Mouse (Mus musculus): Measurements from ENCODE around the gene Cnot8. TPM values are rescaled to one million over a fixed set of nuclear protein-coding genes. Genes with fewer than 3 reads are reported as not detected.
"Not testable (repeated sequence)": the region's sequence is repeated elsewhere in the genome, so short reads cannot be mapped to it uniquely, and the experiment has no call there.

The Cnot8 gene
- 71.7 and 74.6 TPM in 2 replicates for polyA plus RNA-seq (2015; fragmentation: Nextera tagmentation; extraction: Ambion mirVana)

GRCm38 (mm10) chr11:58103697-58104306, at the start of gene Cnot8:
Gene Cnot8, plus strand, starts transcription at chr11:58104153.
- Histone ChIP-seq H3K4me2 (ENCODE audit: low read depth, low read length) (peak within 1 kb of the TSS; percentile 50), H3K9me3 (replicated peaks; ENCODE audit: control insufficient read depth, low read length) (no peaks in the 10 kb centered on the region), H3K4me3 (replicated peaks; ENCODE audit: low read length) (peak within 1 kb of the TSS; percentile 99), H3K9ac (ENCODE audit: low read length) (peak within 1 kb of the TSS; percentile 97), H3K27me3 (ENCODE audit: control insufficient read depth, insufficient read depth, low read length) (no peaks in the 10 kb centered on the region), H3K27ac (ENCODE audit: low read length) (peak within 1 kb of the TSS; percentile 97), H3K36me3 (ENCODE audit: control insufficient read depth, insufficient read depth, low read length) (no peaks in the 10 kb centered on the region), H3K4me1 (ENCODE audit: control insufficient read depth, insufficient read depth, low read length) (peaks cover 9% of the 10 kb centered on the region)
- WGBS = under 1% methylated on average over 55 of the region's 55 CpGs
- ATAC-seq (ENCODE audit: insufficient read depth, low FRiP score) = peak; percentile 98

DNA sequence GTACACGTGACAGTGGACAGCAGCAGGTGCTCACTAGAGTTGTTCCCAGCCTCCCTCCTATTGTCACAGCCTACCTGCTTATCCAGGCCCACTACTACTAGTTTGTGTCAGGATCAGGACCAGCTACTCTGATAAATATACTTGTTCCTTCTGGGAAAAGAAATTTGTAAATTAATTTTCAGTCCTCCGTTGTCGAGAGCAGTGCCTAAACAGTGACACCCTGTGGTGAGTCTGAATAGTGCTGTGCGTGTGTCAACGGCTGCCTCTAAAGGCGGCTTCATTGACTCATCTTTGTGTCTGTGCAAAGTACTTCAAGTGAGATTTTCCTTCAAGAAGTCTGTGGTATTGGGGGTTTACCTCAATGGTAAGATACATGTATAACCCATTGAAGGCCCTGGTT, 46.5 kb upstream of the Cnot8 start:
- 41% methylated on average over 6 of the region's 6 CpGs for WGBS
- no peaks in the 10 kb centered on the region for H3K9me3 ChIP-seq (replicated peaks; ENCODE audit: control insufficient read depth, low read length)
- no peak overlapping the region for H3K4me2 ChIP-seq (ENCODE audit: low read depth, low read length)
- H3K27me3 ChIP-seq (ENCODE audit: control insufficient read depth, insufficient read depth, low read length) = no peaks in the 10 kb centered on the region
- no peak overlapping the region for H3K9ac ChIP-seq (ENCODE audit: low read length)
- H3K27ac ChIP-seq (ENCODE audit: low read length) = no peak overlapping the region
- no peak overlapping the region for H3K4me3 ChIP-seq (replicated peaks; ENCODE audit: low read length)
- no peaks in the 10 kb centered on the region for H3K4me1 ChIP-seq (ENCODE audit: control insufficient read depth, insufficient read depth, low read length)
- no peak for ATAC-seq (ENCODE audit: insufficient read depth, low FRiP score)
- H3K36me3 ChIP-seq (ENCODE audit: control insufficient read depth, insufficient read depth, low read length) = peaks cover 24% of the 10 kb centered on the region

DNA sequence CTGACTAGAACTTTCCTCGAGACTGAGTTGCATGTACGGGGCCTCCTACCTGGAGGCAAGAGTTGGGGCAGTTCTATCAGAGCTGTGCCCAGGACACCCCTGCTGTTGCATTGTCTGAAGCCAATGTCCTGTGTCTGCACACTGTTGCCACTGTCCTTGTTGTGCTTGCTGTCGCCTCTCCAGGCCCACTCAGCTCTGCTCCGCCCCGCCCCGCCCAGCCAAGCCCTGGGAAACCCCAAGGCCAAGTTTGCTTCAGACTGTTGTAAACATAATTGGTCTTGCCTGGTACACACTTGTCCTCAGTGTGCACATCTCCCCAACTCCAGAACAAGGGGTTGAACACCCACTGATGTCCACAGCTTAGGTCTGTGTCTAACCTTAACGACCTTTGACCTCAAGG, 44.2 kb upstream of the Cnot8 start:
- 90% methylated on average over 7 of the region's 7 CpGs for WGBS
- not testable (repeated sequence) for H3K9ac ChIP-seq (ENCODE audit: low read length); H3K4me3 ChIP-seq (replicated peaks; ENCODE audit: low read length); H3K27me3 ChIP-seq (ENCODE audit: control insufficient read depth, insufficient read depth, low read length); H3K4me2 ChIP-seq (ENCODE audit: low read depth, low read length); H3K4me1 ChIP-seq (ENCODE audit: control insufficient read depth, insufficient read depth, low read length); H3K9me3 ChIP-seq (replicated peaks; ENCODE audit: control insufficient read depth, low read length); H3K27ac ChIP-seq (ENCODE audit: low read length)
- 0 out of 2 replicates have a peak, but pooled peaks have one; percentile 30 for ATAC-seq (ENCODE audit: insufficient read depth, low FRiP score)
- H3K36me3 ChIP-seq (ENCODE audit: control insufficient read depth, insufficient read depth, low read length) = peaks cover 17% of the 10 kb centered on the region

GRCm38 (mm10) chr11:58061218-58061617, 42.7 kb upstream of the Cnot8 start:
- not testable (repeated sequence) for H3K4me1 ChIP-seq (ENCODE audit: control insufficient read depth, insufficient read depth, low read length); H3K27ac ChIP-seq (ENCODE audit: low read length); H3K4me3 ChIP-seq (replicated peaks; ENCODE audit: low read length); H3K4me2 ChIP-seq (ENCODE audit: low read depth, low read length); H3K9ac ChIP-seq (ENCODE audit: low read length); H3K27me3 ChIP-seq (ENCODE audit: control insufficient read depth, insufficient read depth, low read length); H3K36me3 ChIP-seq (ENCODE audit: control insufficient read depth, insufficient read depth, low read length); H3K9me3 ChIP-seq (replicated peaks; ENCODE audit: control insufficient read depth, low read length); ATAC-seq (ENCODE audit: insufficient read depth, low FRiP score)
- 77% methylated on average over 3 of the region's 4 CpGs for WGBS

- Histone ChIP-seq H3K4me1 (ENCODE audit: control insufficient read depth, insufficient read depth, low read length) (peaks cover 5% of the 10 kb centered on the region), H3K4me3 (replicated peaks; ENCODE audit: low read length) (no peak overlapping the region), H3K27ac (ENCODE audit: low read length) (no peak overlapping the region), H3K27me3 (ENCODE audit: control insufficient read depth, insufficient read depth, low read length) (no peaks in the 10 kb centered on the region), H3K4me2 (ENCODE audit: low read depth, low read length) (no peak overlapping the region), H3K36me3 (ENCODE audit: control insufficient read depth, insufficient read depth, low read length) (0 out of 2 replicates have a peak, but pooled peaks cover 8% of the 10 kb centered on the region), H3K9me3 (replicated peaks; ENCODE audit: control insufficient read depth, low read length) (no peaks in the 10 kb centered on the region), H3K9ac (ENCODE audit: low read length) (no peak overlapping the region)
- ATAC-seq (ENCODE audit: insufficient read depth, low FRiP score) = no peak
- WGBS = 78% methylated on average over 4 of the region's 4 CpGs
These were observed 41.4 kb upstream of the Cnot8 start for GRCm38 (mm10) chr11:58062586-58062985.

GRCm38 (mm10) chr11:58065025-58065424, 38.9 kb upstream of the Cnot8 start:
- Histone ChIP-seq H3K9ac (ENCODE audit: low read length) (no peak overlapping the region), H3K4me2 (ENCODE audit: low read depth, low read length) (no peak overlapping the region), H3K9me3 (replicated peaks; ENCODE audit: control insufficient read depth, low read length) (no peaks in the 10 kb centered on the region), H3K36me3 (ENCODE audit: control insufficient read depth, insufficient read depth, low read length) (0 out of 2 replicates have a peak, but pooled peaks cover 6% of the 10 kb centered on the region), H3K27ac (ENCODE audit: low read length) (no peak overlapping the region), H3K4me1 (ENCODE audit: control insufficient read depth, insufficient read depth, low read length) (peaks cover 5% of the 10 kb centered on the region), H3K27me3 (ENCODE audit: control insufficient read depth, insufficient read depth, low read length) (no peaks in the 10 kb centered on the region), H3K4me3 (replicated peaks; ENCODE audit: low read length) (no peak overlapping the region)
- WGBS = 89% methylated on average over 4 of the region's 4 CpGs
- ATAC-seq (ENCODE audit: insufficient read depth, low FRiP score) = no peak

DNA sequence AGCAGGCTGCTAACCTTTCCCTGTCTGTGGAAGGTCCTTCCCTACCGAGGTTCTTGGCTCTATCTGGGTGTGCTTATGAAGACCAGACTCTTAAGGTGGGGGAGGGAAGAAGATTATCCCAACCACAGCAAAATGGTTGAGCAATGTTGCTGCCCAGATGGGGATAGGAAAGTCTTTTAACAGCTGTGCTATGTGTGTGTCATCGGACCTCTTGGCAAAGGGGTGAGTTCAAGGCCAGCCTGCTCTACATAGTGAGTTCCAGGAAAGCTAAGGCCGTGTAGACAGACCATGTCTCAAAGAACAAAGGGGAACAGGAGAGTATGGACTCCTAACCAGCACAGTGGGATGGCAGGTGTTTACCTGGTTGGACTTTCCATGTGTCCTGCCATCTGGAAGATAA, 31.0 kb upstream of the Cnot8 start:
- Histone ChIP-seq H3K9ac (ENCODE audit: low read length) (no peak overlapping the region), H3K36me3 (ENCODE audit: control insufficient read depth, insufficient read depth, low read length) (no peaks in the 10 kb centered on the region), H3K4me2 (ENCODE audit: low read depth, low read length) (no peak overlapping the region), H3K4me3 (replicated peaks; ENCODE audit: low read length) (no peak overlapping the region), H3K27ac (ENCODE audit: low read length) (no peak overlapping the region), H3K4me1 (ENCODE audit: control insufficient read depth, insufficient read depth, low read length) (no peaks in the 10 kb centered on the region), H3K9me3 (replicated peaks; ENCODE audit: control insufficient read depth, low read length) (no peaks in the 10 kb centered on the region), H3K27me3 (ENCODE audit: control insufficient read depth, insufficient read depth, low read length) (no peaks in the 10 kb centered on the region)
- WGBS = 71% methylated on average over 3 of the region's 3 CpGs
- ATAC-seq (ENCODE audit: insufficient read depth, low FRiP score) = no peak

- ATAC-seq (ENCODE audit: insufficient read depth, low FRiP score) = no peak
- no peak overlapping the region for H3K9ac ChIP-seq (ENCODE audit: low read length)
- no peaks in the 10 kb centered on the region for H3K4me1 ChIP-seq (ENCODE audit: control insufficient read depth, insufficient read depth, low read length)
- H3K9me3 ChIP-seq (replicated peaks; ENCODE audit: control insufficient read depth, low read length) = no peaks in the 10 kb centered on the region
- no peaks in the 10 kb centered on the region for H3K36me3 ChIP-seq (ENCODE audit: control insufficient read depth, insufficient read depth, low read length)
- H3K27ac ChIP-seq (ENCODE audit: low read length) = no peak overlapping the region
- H3K4me3 ChIP-seq (replicated peaks; ENCODE audit: low read length) = no peak overlapping the region
- WGBS = 62% methylated on average over 4 of the region's 4 CpGs
- no peak overlapping the region for H3K4me2 ChIP-seq (ENCODE audit: low read depth, low read length)
- H3K27me3 ChIP-seq (ENCODE audit: control insufficient read depth, insufficient read depth, low read length) = no peaks in the 10 kb centered on the region
These were observed 26.7 kb upstream of the Cnot8 start for GRCm38 (mm10) chr11:58077270-58077669.

DNA sequence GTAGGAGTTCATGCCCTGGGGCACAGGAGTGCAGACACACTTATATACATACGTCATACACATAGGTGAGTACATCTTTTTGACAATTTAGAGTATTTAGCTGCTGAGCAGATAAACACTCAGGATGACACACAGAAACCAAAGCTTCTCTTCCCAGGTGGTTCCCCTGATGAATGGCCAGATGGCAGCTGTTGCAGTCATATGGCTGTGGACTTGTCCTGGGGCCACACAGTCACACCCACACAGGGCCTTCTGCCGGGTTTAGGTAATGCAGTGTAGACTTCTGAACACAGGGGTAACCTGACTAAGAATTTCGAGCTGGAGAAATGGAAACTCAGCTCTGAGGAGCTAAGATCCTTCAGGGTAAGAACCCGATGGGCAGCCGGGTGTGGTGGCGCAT, 22.2 kb upstream of the Cnot8 start:
- Histone ChIP-seq H3K4me3 (replicated peaks; ENCODE audit: low read length) (no peak overlapping the region), H3K9me3 (replicated peaks; ENCODE audit: control insufficient read depth, low read length) (no peaks in the 10 kb centered on the region), H3K4me2 (ENCODE audit: low read depth, low read length) (no peak overlapping the region), H3K9ac (ENCODE audit: low read length) (no peak overlapping the region), H3K36me3 (ENCODE audit: control insufficient read depth, insufficient read depth, low read length) (no peaks in the 10 kb centered on the region), H3K27me3 (ENCODE audit: control insufficient read depth, insufficient read depth, low read length) (no peaks in the 10 kb centered on the region), H3K4me1 (ENCODE audit: control insufficient read depth, insufficient read depth, low read length) (no peaks in the 10 kb centered on the region), H3K27ac (ENCODE audit: low read length) (no peak overlapping the region)
- WGBS = 84% methylated on average over 6 of the region's 6 CpGs
- ATAC-seq (ENCODE audit: insufficient read depth, low FRiP score) = no peak
